Mouse (Mus musculus) hindbrain, embryonic 15.5 days (tissue): ENCODE results near the gene Arhgef38. TPM values are rescaled to one million over a fixed set of nuclear protein-coding genes. Genes with fewer than 3 reads are reported as not detected.

Experiments used
- ATAC-seq: fragments of 200-750 bp; cut with Nextera tagmentation; 2 replicates; pipeline ENCODE4 v1.8.0; 2017; ENCODE audit warnings: low read depth, moderate number of reproducible peaks, moderate TSS enrichment; ENCODE audit not compliant: low FRiP score
- H3K27ac ChIP-seq: fragments of 300-500 bp; sonication (generic); replicated peaks from 2 replicates; pipeline ENCODE4 v1.5.1; 2015; ENCODE audit warnings: mild to moderate bottlenecking, inconsistent platforms
- H3K27me3 ChIP-seq: fragments of 300-500 bp; sonication (generic); 2 replicates; pipeline ENCODE4 v1.6.1; 2015; ENCODE audit warnings: control low read depth, inconsistent platforms
- H3K36me3 ChIP-seq: fragments of 300-500 bp; sonication (generic); 2 replicates; pipeline ENCODE4 v1.6.1; 2015; ENCODE audit warnings: control low read depth, inconsistent platforms
- H3K4me1 ChIP-seq: fragments of 300-500 bp; sonication (generic); replicated peaks from 2 replicates; pipeline ENCODE4 v1.6.1; 2015; ENCODE audit warnings: control low read depth, inconsistent platforms
- H3K4me2 ChIP-seq: fragments of 300-500 bp; sonication (generic); 2 replicates; pipeline ENCODE4 v1.6.1; 2015; ENCODE audit warnings: moderate library complexity, mild to moderate bottlenecking, inconsistent platforms
- H3K4me3 ChIP-seq: fragments of 300-500 bp; sonication (generic); 2 replicates; pipeline ENCODE4 v1.5.1; 2015; ENCODE audit warnings: mild to moderate bottlenecking, inconsistent platforms
- H3K9ac ChIP-seq: fragments of 300-500 bp; sonication (generic); 2 replicates; pipeline ENCODE4 v1.6.1; 2015; ENCODE audit warnings: inconsistent platforms
- H3K9me3 ChIP-seq: fragments of 300-500 bp; sonication (generic); 2 replicates; pipeline ENCODE4 v1.6.1; 2016; ENCODE audit warnings: control low read depth, inconsistent platforms
- WGBS: fragments of 180-500 bp; shearing (Covaris S2); methylation state at CpG from one replicate; pipeline ENCODE4 v1.1.7; 2015; 5-methylcytosine and 5-hydroxymethylcytosine counted together
- polyA plus RNA-seq: library from polyadenylated mRNA; unstranded; fragments of >200 nt; fragmentation: Nextera tagmentation; extraction: Ambion mirVana; gene quantifications from 2 replicates; pipeline ENCODE4 v1.2.1, GENCODE M21; 2015

The Arhgef38 gene
- polyA plus RNA-seq, 1 experiment from 2014 or later: not detected

GRCm38 (mm10) chr3:133163174-133163573 lies 71.6 kb downstream of the Arhgef38 start:
- Histone ChIP-seq H3K4me1 (peaks cover 13% of the 10 kb centered on the region; the same call in 1 of the 2 replicates), H3K9me3 (no peaks in the 10 kb centered on the region), H3K4me2 (0 out of 2 replicates have a peak overlapping the region, but pooled peaks have one; percentile 2), H3K36me3 (no peaks in the 10 kb centered on the region), H3K27ac (peak overlapping the region; percentile 25; the same call in 1 of the 2 replicates), H3K27me3 (no peaks in the 10 kb centered on the region), H3K9ac (no peak overlapping the region), H3K4me3 (no peak overlapping the region)
- 41% methylated on average over 7 of the region's 7 CpGs for WGBS
- peak; percentile 85 for ATAC-seq

GRCm38 (mm10) chr3:133161407-133161806 lies 73.3 kb downstream of the Arhgef38 start:
- no peaks in the 10 kb centered on the region for H3K27me3 ChIP-seq
- peaks cover 13% of the 10 kb centered on the region; the same call in 1 of the 2 replicates for H3K4me1 ChIP-seq
- H3K36me3 ChIP-seq: no peaks in the 10 kb centered on the region
- H3K9ac ChIP-seq: no peak overlapping the region
- no peak overlapping the region for H3K27ac ChIP-seq
- WGBS: 97% methylated on average over 1 of the region's 1 CpGs
- no peaks in the 10 kb centered on the region for H3K9me3 ChIP-seq
- H3K4me2 ChIP-seq: no peak overlapping the region
- ATAC-seq: no peak
- H3K4me3 ChIP-seq: no peak overlapping the region

GRCm38 (mm10) chr3:133158260-133158659 lies 76.5 kb downstream of the Arhgef38 start:
- no peak overlapping the region for H3K4me3 ChIP-seq
- no peaks in the 10 kb centered on the region for H3K9me3 ChIP-seq
- H3K4me2 ChIP-seq: no peak overlapping the region
- no peak overlapping the region for H3K9ac ChIP-seq
- 73% methylated on average over 5 of the region's 5 CpGs for WGBS
- H3K36me3 ChIP-seq: no peaks in the 10 kb centered on the region
- no peak for ATAC-seq
- H3K27me3 ChIP-seq: no peaks in the 10 kb centered on the region
- peaks cover 7% of the 10 kb centered on the region; the same call in 1 of the 2 replicates for H3K4me1 ChIP-seq
- no peak overlapping the region for H3K27ac ChIP-seq

- no peaks in the 10 kb centered on the region for H3K27me3 ChIP-seq
- no peaks in the 10 kb centered on the region for H3K36me3 ChIP-seq
- H3K4me2 ChIP-seq: no peak overlapping the region
- no peaks in the 10 kb centered on the region; the same call in 1 of the 2 replicates for H3K4me1 ChIP-seq
- no peak overlapping the region for H3K27ac ChIP-seq
- no peak overlapping the region for H3K4me3 ChIP-seq
- no peak overlapping the region for H3K9ac ChIP-seq
- peak; percentile 63 for ATAC-seq
- no peaks in the 10 kb centered on the region for H3K9me3 ChIP-seq
- WGBS: 53% methylated on average over 8 of the region's 8 CpGs
Measured at GRCm38 (mm10) chr3:133154683-133155082, 80.1 kb downstream of the Arhgef38 start.

GRCm38 (mm10) chr3:133153629-133154028 lies 81.1 kb downstream of the Arhgef38 start:
- WGBS: 77% methylated on average over 6 of the region's 6 CpGs

GRCm38 (mm10) chr3:133152831-133153230 lies 81.9 kb downstream of the Arhgef38 start:
- WGBS: 71% methylated on average over 1 of the region's 1 CpGs

More at GRCm38 (mm10) chr3:133153629-133154028, 81.1 kb downstream of the Arhgef38 start:
- H3K4me2 ChIP-seq: no peak overlapping the region
- no peaks in the 10 kb centered on the region for H3K9me3 ChIP-seq
- H3K4me3 ChIP-seq: no peak overlapping the region
- no peaks in the 10 kb centered on the region; the same call in 1 of the 2 replicates for H3K4me1 ChIP-seq
- no peak overlapping the region for H3K9ac ChIP-seq
- H3K27ac ChIP-seq: no peak overlapping the region
- no peak for ATAC-seq
- H3K27me3 ChIP-seq: no peaks in the 10 kb centered on the region
- H3K36me3 ChIP-seq: no peaks in the 10 kb centered on the region

GRCm38 (mm10) chr3:133151629-133152028 lies 83.1 kb downstream of the Arhgef38 start:
- WGBS: 75% methylated on average over 6 of the region's 6 CpGs
- no peak for ATAC-seq

More at GRCm38 (mm10) chr3:133152831-133153230, 81.9 kb downstream of the Arhgef38 start:
- Histone ChIP-seq H3K36me3 (no peaks in the 10 kb centered on the region), H3K4me1 (no peaks in the 10 kb centered on the region; the same call in 1 of the 2 replicates), H3K9me3 (no peaks in the 10 kb centered on the region), H3K4me2 (no peak overlapping the region), H3K4me3 (no peak overlapping the region), H3K27me3 (no peaks in the 10 kb centered on the region), H3K27ac (no peak overlapping the region), H3K9ac (no peak overlapping the region)
- no peak for ATAC-seq

GRCm38 (mm10) chr3:133144511-133145147 lies 90.1 kb downstream of the Arhgef38 start:
- no peaks in the 10 kb centered on the region for H3K27me3 ChIP-seq
- no peak overlapping the region for H3K27ac ChIP-seq
- no peak overlapping the region for H3K4me2 ChIP-seq
- 67% methylated on average over 6 of the region's 6 CpGs for WGBS
- no peaks in the 10 kb centered on the region for H3K9me3 ChIP-seq
- H3K9ac ChIP-seq: no peak overlapping the region
- no peaks in the 10 kb centered on the region for H3K36me3 ChIP-seq
- no peak for ATAC-seq
- no peak overlapping the region for H3K4me3 ChIP-seq
- H3K4me1 ChIP-seq: no peaks in the 10 kb centered on the region

More at GRCm38 (mm10) chr3:133151629-133152028, 83.1 kb downstream of the Arhgef38 start:
- H3K36me3 ChIP-seq: no peaks in the 10 kb centered on the region
- H3K4me3 ChIP-seq: no peak overlapping the region
- H3K9me3 ChIP-seq: no peaks in the 10 kb centered on the region
- no peaks in the 10 kb centered on the region; the same call in 1 of the 2 replicates for H3K4me1 ChIP-seq
- no peaks in the 10 kb centered on the region for H3K27me3 ChIP-seq
- H3K9ac ChIP-seq: no peak overlapping the region
- H3K27ac ChIP-seq: no peak overlapping the region
- H3K4me2 ChIP-seq: no peak overlapping the region

GRCm38 (mm10) chr3:133141877-133142276 lies 92.9 kb downstream of the Arhgef38 start:
- H3K4me3 ChIP-seq: no peak overlapping the region
- H3K9ac ChIP-seq: no peak overlapping the region
- no peaks in the 10 kb centered on the region for H3K9me3 ChIP-seq
- no peaks in the 10 kb centered on the region for H3K36me3 ChIP-seq
- H3K4me2 ChIP-seq: no peak overlapping the region
- no peak for ATAC-seq
- no peaks in the 10 kb centered on the region for H3K27me3 ChIP-seq
- H3K4me1 ChIP-seq: no peaks in the 10 kb centered on the region
- H3K27ac ChIP-seq: no peak overlapping the region
- WGBS: 90% methylated on average over 6 of the region's 6 CpGs

GRCm38 (mm10) chr3:133132611-133133010 lies 102.1 kb downstream of the Arhgef38 start:
- H3K27ac ChIP-seq: no peak overlapping the region
- ATAC-seq: no peak
- H3K27me3 ChIP-seq: no peaks in the 10 kb centered on the region
- H3K9me3 ChIP-seq: no peaks in the 10 kb centered on the region
- no peaks in the 10 kb centered on the region for H3K4me1 ChIP-seq
- H3K4me3 ChIP-seq: no peak overlapping the region
- H3K36me3 ChIP-seq: no peaks in the 10 kb centered on the region
- H3K4me2 ChIP-seq: no peak overlapping the region
- H3K9ac ChIP-seq: no peak overlapping the region
- WGBS: 61% methylated on average over 8 of the region's 8 CpGs

- Histone ChIP-seq H3K9ac (no peak overlapping the region), H3K27ac (no peak overlapping the region), H3K36me3 (no peaks in the 10 kb centered on the region), H3K4me1 (no peaks in the 10 kb centered on the region), H3K4me3 (no peak overlapping the region), H3K4me2 (no peak overlapping the region), H3K9me3 (no peaks in the 10 kb centered on the region), H3K27me3 (no peaks in the 10 kb centered on the region)
- 95% methylated on average over 5 of the region's 5 CpGs for WGBS
- no peak for ATAC-seq
Measured at GRCm38 (mm10) chr3:133131372-133131771, 103.4 kb downstream of the Arhgef38 start.

- ATAC-seq: no peak
- H3K27me3 ChIP-seq: no peaks in the 10 kb centered on the region
Measured at GRCm38 (mm10) chr3:133113281-133113680, 121.5 kb downstream of the Arhgef38 start.

More at GRCm38 (mm10) chr3:133113281-133113680, 121.5 kb downstream of the Arhgef38 start:
- Histone ChIP-seq H3K9me3 (no peaks in the 10 kb centered on the region), H3K27ac (no peak overlapping the region), H3K36me3 (peaks cover 9% of the 10 kb centered on the region), H3K4me3 (no peak overlapping the region), H3K4me2 (no peak overlapping the region), H3K9ac (no peak overlapping the region), H3K4me1 (no peaks in the 10 kb centered on the region)
- 67% methylated on average over 1 of the region's 1 CpGs for WGBS
